Mouse (Mus musculus): ENCODE measurements at regions not wholly inside any gene's neighbourhood (a gene's known extent, or its start where the extent isn't known, plus 50 kb on each side); places are given as distances from the start of the nearest gene placed in this dataset.

- no peak for TF ChIP-seq CTCF (IDR thresholded peaks at IDR 0.05 in 2 of 3, conservative IDR thresholded peaks at IDR 0.05 in 1 of 3; ENCODE audit: control insufficient read depth in 1 of 3, insufficient read depth in 1 of 3, low read depth in 2 of 3, low read length in 3 of 3, poor library complexity in 1 of 3, severe bottlenecking in 1 of 3)
- no peak for TF ChIP-seq CHD1 (IDR thresholded peaks at IDR 0.05; ENCODE audit: low read depth, low read length)
- TF ChIP-seq TAL1 (IDR thresholded peaks at IDR 0.05; ENCODE audit: low read length): no peak
Measured at GRCm38 (mm10) chr7:136049587-136049930, 333.4 kb upstream of the Mki67 start.

Data from MEL (cell line).